Mouse (Mus musculus) cortical plate, adult 2 months (tissue): Measurements from ENCODE around the gene Plp1. TPM values are rescaled to one million over a fixed set of nuclear protein-coding genes. Genes with fewer than 3 reads are reported as not detected.

ENCODE experiments used
- H3K27ac ChIP-seq: fragments of 200-500 bp; 2 replicates; pipeline ENCODE4 v1.5.1; 2012; ENCODE audit warnings: low read length, control low read depth, inconsistent platforms; ENCODE audit not compliant: insufficient read depth
- H3K4me1 ChIP-seq: fragments of 200-500 bp; 2 replicates; pipeline ENCODE4 v1.6.1; 2011; ENCODE audit warnings: low read length; ENCODE audit not compliant: control insufficient read depth, insufficient read depth
- H3K4me3 ChIP-seq: fragments of 200-500 bp; 2 replicates; pipeline ENCODE4 v1.5.1; 2011; ENCODE audit warnings: mild to moderate bottlenecking, low read length, control low read depth; ENCODE audit not compliant: insufficient read depth
- CTCF ChIP-seq: fragments of 200-500 bp; IDR thresholded peaks from 2 replicates; pipeline ENCODE4 v1.5.1; 2011; ENCODE audit warnings: mild to moderate bottlenecking, control low read depth, low read length; ENCODE audit not compliant: insufficient read depth; ENCODE audit errors: extremely low read depth
- POLR2A ChIP-seq: fragments of 200-500 bp; IDR thresholded peaks from 2 replicates; pipeline ENCODE4 v1.6.1; 2011; ENCODE audit warnings: mild to moderate bottlenecking, low read length, control low read depth; ENCODE audit not compliant: insufficient read depth; ENCODE audit errors: extremely low read depth
- polyA plus RNA-seq: library from polyadenylated mRNA; depleted of rRNA; stranded (reverse); fragments of >200 nt; gene quantifications from 2 replicates; pipeline ENCODE4 v1.2.3, GENCODE M21; 2012; rRNA removed

Gene Plp1
- polyA plus RNA-seq, 1 experiment, result 1,728 TPM

DNA sequence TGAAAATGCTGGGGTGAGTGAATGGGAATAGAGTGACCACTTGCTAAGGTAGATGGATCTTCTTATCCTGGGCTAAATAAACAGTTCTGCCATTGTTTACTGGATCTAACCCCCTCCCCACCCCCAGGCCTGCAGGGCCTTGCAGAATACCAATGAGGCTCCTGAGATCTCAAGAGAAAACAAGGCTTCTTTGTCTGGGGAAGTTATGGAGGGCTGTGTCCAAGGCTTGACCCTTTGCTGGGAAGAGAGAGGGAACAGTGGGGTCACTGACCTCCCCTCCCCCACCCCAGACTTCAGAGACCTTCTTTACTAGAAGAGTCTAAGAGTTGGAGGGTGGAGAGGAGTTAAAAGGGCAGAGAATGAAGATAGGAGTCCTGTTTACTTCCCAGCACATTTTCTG is 6.1 kb downstream of the Plp1 start:
- Histone ChIP-seq H3K4me3 (no peak overlapping the region), H3K27ac (no peak overlapping the region), H3K4me1 (peaks cover 2% of the 10 kb centered on the region; the same call in 1 of the 2 replicates)
- TF ChIP-seq POLR2A, result no peak
- TF ChIP-seq CTCF, result no peak

GRCm38 (mm10) chrX:136850300-136850699 is 27.8 kb downstream of the Plp1 start:
- TF ChIP-seq POLR2A (no peak), CTCF (no peak)
- Histone ChIP-seq H3K4me1 (no peaks in the 10 kb centered on the region), H3K27ac (no peak overlapping the region), H3K4me3 (no peak overlapping the region)

DNA sequence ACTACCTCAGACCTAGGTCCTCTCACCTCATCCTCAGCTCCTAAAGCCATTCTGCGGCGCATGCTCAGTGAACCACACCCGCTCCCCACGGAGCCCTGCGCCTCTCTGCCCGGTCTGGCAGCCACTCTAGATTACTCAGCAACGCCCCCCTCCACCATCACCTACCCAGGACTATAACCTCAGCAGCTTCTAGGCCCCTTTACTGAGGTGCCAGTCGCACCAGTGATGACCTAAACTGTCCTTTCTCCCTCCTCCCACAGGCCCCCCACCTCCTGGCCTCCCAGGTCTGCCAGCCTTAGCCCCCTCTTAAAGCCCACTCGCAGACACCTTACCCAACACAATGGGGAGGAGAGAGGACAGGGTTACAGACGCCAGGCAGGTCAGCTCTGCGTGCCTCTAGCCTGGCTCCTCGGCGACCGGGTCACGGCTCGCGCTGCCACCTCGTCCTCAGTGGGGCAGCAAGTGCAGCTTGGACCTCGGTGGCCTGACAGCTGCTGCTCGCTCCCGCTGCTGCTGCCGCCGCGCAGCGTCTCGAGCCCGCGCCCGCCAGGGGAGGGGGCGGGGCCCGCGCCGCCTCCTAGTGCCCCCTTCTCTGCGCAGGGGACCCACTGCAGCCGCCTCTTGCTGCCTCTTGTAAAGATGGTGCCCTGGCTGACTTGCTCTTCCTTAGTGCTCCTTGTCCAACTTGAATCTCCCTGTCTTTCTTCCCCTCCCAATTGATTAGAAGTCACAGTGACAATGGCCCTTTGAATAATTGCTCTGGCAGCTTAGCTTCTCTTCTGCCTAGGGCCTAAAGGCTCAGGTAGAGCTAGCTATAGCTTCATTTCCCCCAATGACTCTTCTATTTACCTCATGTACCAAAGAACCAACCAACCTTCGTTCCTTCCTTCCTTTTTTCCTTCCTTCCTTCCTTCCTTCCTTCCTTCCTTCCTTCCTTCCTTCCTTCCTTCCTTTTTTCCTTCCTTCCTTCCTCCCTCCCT is 45.9 kb downstream of the Plp1 start, which contains the start of gene Rab9b:
Gene Rab9b (minus strand): TSS at position 695 of the 980 bp plus-strand sequence.
- TF ChIP-seq CTCF, result no peak
- TF ChIP-seq POLR2A, result no peak
- no peaks in the 10 kb centered on the region for H3K4me1 ChIP-seq

More for the DNA sequence above, 45.9 kb downstream of the Plp1 start, which contains the start of gene Rab9b:
- Histone ChIP-seq H3K4me3 (peak within 1 kb of the TSS; percentile 90), H3K27ac (peak within 1 kb of the TSS; percentile 60; the same call in 1 of the 2 replicates)

Other genes starting within 250 kb of the Plp1 start
- 243 and 298 TPM in 2 replicates for gene Tceal3, start 231.8 kb upstream of the Plp1 start, polyA plus RNA-seq
- 14.9 TPM in 2 replicates for gene Tceal1, start 114.7 kb upstream of the Plp1 start, polyA plus RNA-seq
- 242 and 259 TPM in 2 replicates for gene Morf4l2, start 79.0 kb upstream of the Plp1 start, polyA plus RNA-seq
- gene Glra4, start 42.5 kb upstream of the Plp1 start, polyA plus RNA-seq, result 0.08 and 0.19 TPM in 2 replicates
- 9.1 and 10.0 TPM in 2 replicates for gene Rab9b, start 46.1 kb downstream of the Plp1 start, polyA plus RNA-seq
- not detected in 2 replicates for gene H2bfm, start 104.7 kb downstream of the Plp1 start, polyA plus RNA-seq
- gene Tmsb15b2, start 152.8 kb downstream of the Plp1 start, polyA plus RNA-seq, result 15.6 and 20.8 TPM in 2 replicates
- 6.3 and 6.8 TPM in 2 replicates for gene Tmsb15l, start 154.2 kb downstream of the Plp1 start, polyA plus RNA-seq
- 11.1 and 12.1 TPM in 2 replicates for gene Tmsb15b1, start 154.2 kb downstream of the Plp1 start, polyA plus RNA-seq
- gene Zcchc18, start 170.5 kb downstream of the Plp1 start, polyA plus RNA-seq, result 239 and 250 TPM in 2 replicates
- 20.7 and 21.0 TPM in 2 replicates for gene Slc25a53, start 215.6 kb downstream of the Plp1 start, polyA plus RNA-seq
- 3.0 and 3.1 TPM in 2 replicates for gene Fam199x, start 226.9 kb downstream of the Plp1 start, polyA plus RNA-seq